Mouse (Mus musculus): ENCODE measurements at regions not wholly inside any gene's neighbourhood (a gene's known extent, or its start where the extent isn't known, plus 50 kb on each side); places are given as distances from the start of the nearest gene placed in this dataset.

DNA sequence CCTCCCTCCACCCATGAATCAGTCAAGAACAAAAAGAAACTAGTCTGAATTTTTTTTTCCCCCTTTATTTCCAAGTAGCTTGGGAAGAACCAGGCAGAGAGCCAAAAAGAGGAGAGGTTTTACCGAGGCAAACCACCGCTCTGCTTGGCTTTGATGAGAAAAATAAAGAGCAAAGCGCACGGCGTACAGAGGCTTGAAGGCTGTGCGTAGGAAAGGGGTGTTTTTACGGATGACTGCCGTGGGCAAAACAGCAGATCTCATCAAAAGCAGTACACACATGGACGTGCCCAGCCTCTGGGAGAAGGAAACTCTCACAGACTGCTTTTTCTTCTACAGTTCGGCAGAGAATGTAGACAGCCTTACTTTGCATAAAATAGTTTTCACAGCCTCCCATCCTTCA is 128.5 kb upstream of the Arid1b start:
- peak; percentile 84 for ATAC-seq
- Histone ChIP-seq H3K9ac (peak overlapping the region; percentile 48), H3K4me1 (peaks cover 22% of the 10 kb centered on the region)

GRCm38 (mm10) chr17:4866026-4866896 is 127.9 kb upstream of the Arid1b start:
- Histone ChIP-seq H3K4me3 (peak overlapping the region; percentile 17; the same call in 1 of the 2 replicates), H3K27me3 (no peaks in the 10 kb centered on the region), H3K27ac (peak overlapping the region; percentile 63), H3K4me1 (peaks cover 22% of the 10 kb centered on the region), H3K4me2 (peak overlapping the region; percentile 54), H3K9ac (peak overlapping the region; percentile 48; the same call in 1 of the 2 replicates), H3K36me3 (ENCODE audit: poor library complexity, severe bottlenecking) (no peaks in the 10 kb centered on the region), H3K9me3 (replicated peaks) (no peaks in the 10 kb centered on the region)
- WGBS = 24% methylated on average over 17 of the region's 17 CpGs
- peak; percentile 48 for ATAC-seq

More for the DNA sequence above, 128.5 kb upstream of the Arid1b start:
- Histone ChIP-seq H3K27me3 (no peaks in the 10 kb centered on the region), H3K4me3 (peak overlapping the region; percentile 17), H3K4me2 (peak overlapping the region; percentile 54), H3K27ac (peak overlapping the region; percentile 63), H3K36me3 (ENCODE audit: poor library complexity, severe bottlenecking) (no peaks in the 10 kb centered on the region), H3K9me3 (replicated peaks) (no peaks in the 10 kb centered on the region)
- 12% methylated on average over 10 of the region's 10 CpGs for WGBS

DNA sequence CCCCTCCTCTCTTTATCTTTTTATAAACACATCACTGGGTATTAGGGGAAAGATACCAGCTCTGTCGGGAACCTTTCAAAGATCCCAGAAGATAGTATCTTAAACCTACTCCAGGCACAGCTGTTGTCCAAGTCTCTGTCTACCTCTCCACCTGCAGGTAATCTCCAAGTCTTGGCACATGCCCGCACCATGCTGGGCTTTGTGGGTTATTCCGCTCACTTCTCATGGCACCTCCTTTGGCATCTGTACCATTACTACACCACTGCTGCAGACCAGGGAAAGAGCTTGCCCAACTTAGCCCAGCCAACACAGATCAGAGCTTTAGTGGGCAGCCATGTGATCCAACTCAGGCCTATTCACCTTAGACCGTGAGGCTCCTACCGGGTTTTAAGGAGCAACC is 127.0 kb upstream of the Arid1b start:
- H3K9ac ChIP-seq = no peak overlapping the region
- no peak overlapping the region for H3K4me3 ChIP-seq
- H3K4me2 ChIP-seq = no peak overlapping the region
- no peaks in the 10 kb centered on the region for H3K9me3 ChIP-seq (replicated peaks)
- 91% methylated on average over 5 of the region's 5 CpGs for WGBS
- no peak for ATAC-seq
- no peaks in the 10 kb centered on the region for H3K36me3 ChIP-seq (ENCODE audit: poor library complexity, severe bottlenecking)
- H3K27ac ChIP-seq = no peak overlapping the region
- peaks cover 22% of the 10 kb centered on the region for H3K4me1 ChIP-seq
- no peaks in the 10 kb centered on the region for H3K27me3 ChIP-seq

- Histone ChIP-seq H3K9ac (no peak overlapping the region), H3K27ac (no peak overlapping the region), H3K4me1 (peaks cover 22% of the 10 kb centered on the region), H3K36me3 (ENCODE audit: poor library complexity, severe bottlenecking) (no peaks in the 10 kb centered on the region), H3K4me2 (no peak overlapping the region), H3K27me3 (no peaks in the 10 kb centered on the region), H3K4me3 (no peak overlapping the region), H3K9me3 (replicated peaks) (no peaks in the 10 kb centered on the region)
- ATAC-seq = no peak
- WGBS = 80% methylated on average over 9 of the region's 9 CpGs
These were observed 126.2 kb upstream of the Arid1b start for GRCm38 (mm10) chr17:4867754-4868445.

DNA sequence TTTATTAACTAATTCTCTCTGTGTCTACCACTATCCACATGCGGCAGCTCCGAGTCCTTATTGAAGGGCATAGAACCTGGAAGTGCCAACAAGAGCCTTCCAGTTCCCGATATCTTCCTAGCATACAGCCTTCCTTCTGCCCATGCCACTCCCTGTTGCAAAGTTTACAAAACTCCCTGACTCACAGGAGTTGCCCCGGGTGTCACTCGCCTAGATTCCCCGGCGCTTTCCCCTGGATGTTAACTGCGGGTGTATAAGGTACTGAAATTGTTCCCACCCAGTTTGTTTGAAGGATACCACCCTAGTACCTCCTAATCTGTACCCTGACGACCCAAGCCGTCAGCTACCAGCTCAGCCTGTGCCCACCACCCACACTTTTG is 125.7 kb upstream of the Arid1b start:
- ATAC-seq = no peak
- Histone ChIP-seq H3K27ac (no peak overlapping the region), H3K4me2 (no peak overlapping the region), H3K36me3 (ENCODE audit: poor library complexity, severe bottlenecking) (no peaks in the 10 kb centered on the region), H3K4me3 (no peak overlapping the region), H3K4me1 (peaks cover 22% of the 10 kb centered on the region), H3K27me3 (no peaks in the 10 kb centered on the region), H3K9ac (no peak overlapping the region), H3K9me3 (replicated peaks) (no peaks in the 10 kb centered on the region)
- WGBS = 93% methylated on average over 10 of the region's 10 CpGs

DNA sequence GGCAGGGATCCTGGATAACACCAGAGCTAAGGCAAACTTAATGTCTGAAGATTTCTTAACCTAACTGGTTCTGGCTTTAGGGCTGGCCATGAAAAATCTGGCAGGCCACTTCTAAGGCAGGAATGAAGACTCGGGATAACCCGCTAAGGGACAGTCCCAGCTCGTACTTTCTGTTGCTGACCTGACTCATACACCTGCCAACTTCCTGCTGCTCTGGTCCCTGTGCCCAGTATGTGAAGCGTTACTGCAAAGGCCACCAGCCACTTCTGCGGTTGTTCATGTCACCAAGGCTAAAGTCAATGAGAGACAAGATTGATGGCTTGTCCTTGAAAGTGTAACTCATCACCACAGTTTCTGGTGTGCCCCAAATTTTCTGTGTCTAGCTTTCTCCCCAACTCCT is 125.3 kb upstream of the Arid1b start:
- Histone ChIP-seq H3K27me3 (no peaks in the 10 kb centered on the region), H3K36me3 (ENCODE audit: poor library complexity, severe bottlenecking) (no peaks in the 10 kb centered on the region), H3K4me1 (peaks cover 22% of the 10 kb centered on the region), H3K9me3 (replicated peaks) (no peaks in the 10 kb centered on the region), H3K27ac (no peak overlapping the region), H3K4me3 (no peak overlapping the region), H3K4me2 (no peak overlapping the region), H3K9ac (no peak overlapping the region)
- no peak for ATAC-seq
- WGBS = 94% methylated on average over 5 of the region's 5 CpGs

DNA sequence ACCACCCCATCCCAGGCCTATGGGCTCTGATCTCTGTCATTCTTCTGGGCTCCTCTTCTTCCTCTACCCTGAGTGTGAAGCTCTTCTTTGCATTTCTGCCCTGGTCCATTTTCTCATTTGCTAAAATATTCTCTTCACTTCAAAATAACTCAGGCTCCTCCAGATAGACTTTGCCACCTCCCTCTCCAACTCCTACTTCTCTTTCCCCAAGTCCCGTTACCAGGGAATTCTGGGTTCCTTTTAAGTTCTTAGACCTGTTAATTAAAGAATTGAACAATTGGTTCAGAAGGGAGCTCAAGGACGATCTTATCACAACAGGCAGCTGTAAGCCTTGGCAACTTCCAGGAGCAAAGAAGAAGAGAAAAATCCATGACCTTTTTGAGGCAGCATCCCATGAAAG is 122.9 kb upstream of the Arid1b start:
- H3K27me3 ChIP-seq = no peaks in the 10 kb centered on the region
- no peak overlapping the region for H3K4me2 ChIP-seq
- no peak overlapping the region for H3K9ac ChIP-seq
- 29% methylated on average over 2 of the region's 2 CpGs for WGBS
- no peak for ATAC-seq
- H3K4me1 ChIP-seq = peaks cover 3% of the 10 kb centered on the region
- no peak overlapping the region for H3K27ac ChIP-seq
- H3K36me3 ChIP-seq (ENCODE audit: poor library complexity, severe bottlenecking) = no peaks in the 10 kb centered on the region
- H3K4me3 ChIP-seq = no peak overlapping the region
- no peaks in the 10 kb centered on the region for H3K9me3 ChIP-seq (replicated peaks)

GRCm38 (mm10) chr17:4874459-4874858 is 119.7 kb upstream of the Arid1b start:
- 91% methylated on average over 2 of the region's 2 CpGs for WGBS
- no peak for ATAC-seq

DNA sequence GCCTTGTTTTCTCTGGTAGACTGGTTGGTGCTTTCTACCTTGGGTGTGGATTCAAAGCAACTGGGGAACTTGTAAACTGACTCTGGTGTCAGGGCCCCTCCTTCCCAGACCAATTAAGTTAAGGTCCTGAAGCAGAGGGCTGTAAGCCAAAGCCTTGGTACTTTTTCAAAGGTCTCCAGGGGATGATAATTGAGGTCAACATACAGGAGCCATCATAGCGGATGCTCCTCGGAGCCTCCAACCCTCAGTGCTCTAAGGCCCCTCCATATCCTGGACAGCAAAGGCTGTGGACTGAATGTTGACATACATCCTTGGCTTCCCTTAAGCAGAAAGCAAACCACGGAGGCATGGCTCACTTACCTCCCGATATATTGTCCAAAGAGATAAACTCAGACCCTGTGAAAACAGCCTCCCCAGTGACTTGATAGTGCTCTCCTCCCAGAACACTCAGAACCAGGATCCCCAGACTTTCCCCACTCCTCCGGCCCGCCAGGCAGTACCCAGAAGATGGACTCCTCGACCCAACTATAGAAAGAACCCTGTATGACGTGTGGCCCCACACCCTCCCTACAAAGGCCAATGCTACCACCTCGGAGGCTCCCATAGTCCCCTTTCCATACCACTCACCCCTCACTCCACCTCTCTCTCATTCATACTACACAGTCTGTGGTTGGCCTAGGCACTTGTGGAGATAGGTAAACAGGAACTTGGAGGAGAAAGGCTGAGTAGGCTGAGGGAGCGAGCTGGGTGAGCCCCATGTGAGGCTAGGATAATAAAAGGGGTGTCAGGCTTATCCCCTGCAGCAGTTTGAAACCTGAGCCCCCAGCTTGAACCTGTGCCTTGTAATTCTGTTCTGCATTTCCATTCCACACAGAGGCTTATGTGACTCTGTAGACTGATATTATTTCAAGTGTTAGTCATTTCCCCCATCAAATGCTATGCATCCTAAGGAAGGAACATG is 118.8 kb upstream of the Arid1b start:
- H3K27me3 ChIP-seq = no peaks in the 10 kb centered on the region
- no peaks in the 10 kb centered on the region for H3K9me3 ChIP-seq (replicated peaks)
- no peak overlapping the region for H3K27ac ChIP-seq
- 81% methylated on average over 10 of the region's 10 CpGs for WGBS
- no peak overlapping the region for H3K4me2 ChIP-seq
- no peaks in the 10 kb centered on the region for H3K36me3 ChIP-seq (ENCODE audit: poor library complexity, severe bottlenecking)
- H3K4me1 ChIP-seq = no peaks in the 10 kb centered on the region
- H3K9ac ChIP-seq = no peak overlapping the region
- no peak overlapping the region for H3K4me3 ChIP-seq
- no peak for ATAC-seq

More at GRCm38 (mm10) chr17:4874459-4874858, 119.7 kb upstream of the Arid1b start:
- no peak overlapping the region for H3K9ac ChIP-seq
- H3K4me2 ChIP-seq = no peak overlapping the region
- no peaks in the 10 kb centered on the region for H3K27me3 ChIP-seq
- no peak overlapping the region for H3K4me3 ChIP-seq
- H3K36me3 ChIP-seq (ENCODE audit: poor library complexity, severe bottlenecking) = no peaks in the 10 kb centered on the region
- H3K27ac ChIP-seq = no peak overlapping the region
- no peaks in the 10 kb centered on the region for H3K9me3 ChIP-seq (replicated peaks)
- no peaks in the 10 kb centered on the region for H3K4me1 ChIP-seq

GRCm38 (mm10) chr17:4876431-4876830 is 117.7 kb upstream of the Arid1b start:
- no peaks in the 10 kb centered on the region for H3K27me3 ChIP-seq
- no peak overlapping the region for H3K4me3 ChIP-seq
- no peak for ATAC-seq
- 87% methylated on average over 4 of the region's 4 CpGs for WGBS
- H3K27ac ChIP-seq = no peak overlapping the region
- no peak overlapping the region for H3K4me2 ChIP-seq
- H3K9me3 ChIP-seq (replicated peaks) = no peaks in the 10 kb centered on the region
- no peaks in the 10 kb centered on the region for H3K4me1 ChIP-seq
- no peaks in the 10 kb centered on the region for H3K36me3 ChIP-seq (ENCODE audit: poor library complexity, severe bottlenecking)
- no peak overlapping the region for H3K9ac ChIP-seq

DNA sequence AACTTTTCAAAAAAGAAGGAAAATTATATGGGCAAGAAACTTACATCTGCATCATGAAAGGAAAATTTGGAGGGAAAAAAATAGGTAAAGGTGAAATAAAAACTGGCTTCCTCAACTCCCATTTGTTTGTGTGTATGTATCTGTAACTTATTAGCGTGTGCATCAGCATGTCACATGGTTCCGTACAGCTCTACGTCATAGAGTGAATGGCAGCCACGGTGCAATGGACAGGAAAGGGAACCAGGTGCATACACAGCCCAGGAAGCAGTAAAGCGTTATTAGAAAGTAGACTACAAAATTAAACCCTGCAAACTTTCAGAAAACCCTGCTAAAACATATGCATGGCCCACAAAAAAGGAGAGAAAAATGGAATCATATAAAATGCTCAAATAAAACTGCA is 112.7 kb upstream of the Arid1b start:
- H3K4me1 ChIP-seq = no peaks in the 10 kb centered on the region
- no peak overlapping the region for H3K27ac ChIP-seq
- no peak overlapping the region for H3K4me3 ChIP-seq
- WGBS = 92% methylated on average over 5 of the region's 5 CpGs
- no peak overlapping the region for H3K9ac ChIP-seq
- no peak for ATAC-seq
- H3K27me3 ChIP-seq = no peaks in the 10 kb centered on the region
- H3K9me3 ChIP-seq (replicated peaks) = no peaks in the 10 kb centered on the region
- H3K4me2 ChIP-seq = no peak overlapping the region
- no peaks in the 10 kb centered on the region for H3K36me3 ChIP-seq (ENCODE audit: poor library complexity, severe bottlenecking)

- 88% methylated on average over 2 of the region's 2 CpGs for whole genome bisulfite sequencing
- ATAC-seq = no peak
- no peaks in the 10 kb centered on the region for H3K27me3 ChIP-seq
- H3K9ac ChIP-seq = no peak overlapping the region
- no peaks in the 10 kb centered on the region for H3K36me3 ChIP-seq (ENCODE audit: poor library complexity, severe bottlenecking)
- H3K9me3 ChIP-seq (replicated peaks) = no peaks in the 10 kb centered on the region
- H3K4me2 ChIP-seq = no peak overlapping the region
- H3K4me3 ChIP-seq = no peak overlapping the region
- no peaks in the 10 kb centered on the region for H3K4me1 ChIP-seq
- H3K27ac ChIP-seq = no peak overlapping the region
These were observed 110.0 kb upstream of the Arid1b start for GRCm38 (mm10) chr17:4884083-4884482.

Measured in forebrain, embryonic 13.5 days (tissue).